Mouse (Mus musculus) left cerebral cortex, adult 11 months (tissue): ENCODE measurements around the gene Abi3bp.

Experiments
- DNase-seq: peaks from one replicate; pipeline ENCODE4 v3.0.0; 2022; ENCODE audit warnings: low spot score

The Abi3bp gene

DNA sequence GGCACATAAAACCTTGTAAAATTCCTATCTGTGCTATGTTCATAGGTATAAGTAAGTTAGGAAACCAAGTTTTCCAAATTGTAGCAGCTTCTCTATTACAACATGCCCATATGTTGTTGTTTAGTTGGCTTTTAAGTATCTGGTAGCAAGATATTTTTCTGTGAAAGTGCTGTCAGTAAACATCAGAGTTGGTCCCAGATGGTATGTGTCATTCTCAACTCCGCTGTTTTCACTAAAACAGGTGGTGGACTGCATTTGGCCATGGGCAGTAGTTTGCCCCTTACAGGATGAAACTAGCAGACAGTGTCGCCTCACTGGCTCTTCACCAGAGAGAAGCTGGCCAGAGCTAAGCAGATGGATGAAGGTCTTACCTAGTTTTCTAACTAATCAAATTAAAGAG is 26.3 kb downstream of the Abi3bp start:
- no peak for DNase-seq

- DNase-seq = no peak
Observed at GRCm38 (mm10) chr16:56518024-56518423, 40.3 kb downstream of the Abi3bp start.

- DNase-seq = no peak
Observed at GRCm38 (mm10) chr16:56524359-56524758, 46.7 kb downstream of the Abi3bp start.

GRCm38 (mm10) chr16:56526482-56526881 is 48.8 kb downstream of the Abi3bp start:
- DNase-seq = no peak

GRCm38 (mm10) chr16:56528079-56528688 is 50.5 kb downstream of the Abi3bp start:
- no peak for DNase-seq

GRCm38 (mm10) chr16:56579536-56579935 is 101.9 kb downstream of the Abi3bp start:
- no peak for DNase-seq

- no peak for DNase-seq
Observed at GRCm38 (mm10) chr16:56593581-56593980, 115.9 kb downstream of the Abi3bp start.

DNA sequence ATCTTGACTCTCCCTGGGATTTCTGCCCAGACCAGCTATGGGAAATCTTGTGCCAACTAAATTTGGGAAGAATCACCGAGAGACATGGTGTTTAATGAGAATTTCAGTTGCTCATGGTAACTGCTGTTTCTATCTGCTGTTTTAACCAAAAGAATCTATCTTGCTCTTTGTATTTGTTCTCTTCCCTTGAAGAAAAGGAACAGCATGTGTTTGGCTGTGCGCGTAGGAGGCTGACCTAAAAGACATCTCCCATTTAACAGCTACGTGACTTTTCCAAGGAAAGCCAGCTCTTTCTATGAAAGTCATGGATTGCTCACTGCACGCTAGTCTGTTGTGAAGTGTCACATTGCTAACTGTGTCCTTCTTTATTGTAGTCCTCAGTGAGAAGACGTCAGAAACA is 117.2 kb downstream of the Abi3bp start:
- no peak for DNase-seq

DNA sequence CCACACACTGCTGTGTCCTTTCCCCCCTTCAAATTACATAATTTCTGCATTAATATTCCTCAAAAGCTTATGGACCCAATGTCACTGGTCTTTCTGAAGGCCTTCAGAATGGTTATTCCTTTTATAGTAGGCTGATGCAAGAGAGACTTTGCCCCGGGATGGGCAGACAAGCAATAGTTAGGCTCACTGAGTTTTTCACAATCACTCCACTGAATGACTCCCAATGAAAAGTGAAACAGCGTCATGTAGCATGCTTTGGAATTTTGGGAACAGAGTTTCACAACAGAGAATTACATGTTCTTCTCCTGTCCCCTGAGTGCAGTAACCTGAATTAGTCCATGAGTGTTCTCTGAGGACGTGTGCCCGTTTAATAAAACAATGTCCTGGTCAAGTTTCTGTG is 120.7 kb downstream of the Abi3bp start:
- no peak for DNase-seq

DNA sequence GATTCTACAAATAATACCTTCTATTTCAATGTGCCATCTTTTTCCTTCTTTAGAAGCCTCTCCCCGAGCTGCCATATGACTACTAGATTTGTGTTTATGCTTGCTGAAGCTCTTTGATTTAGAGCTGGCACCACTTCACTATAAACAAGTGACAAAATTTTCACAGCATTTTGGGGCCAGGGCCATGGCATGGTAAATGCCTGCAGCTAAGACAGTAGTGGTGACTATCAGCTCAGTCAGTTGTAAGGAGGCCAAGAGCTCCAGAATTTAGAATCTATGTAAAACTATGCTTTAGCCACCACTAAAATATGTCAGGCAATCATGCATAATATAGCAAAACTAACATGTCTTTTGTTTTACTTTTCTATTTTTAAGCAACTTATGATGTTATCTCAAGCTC is 124.7 kb downstream of the Abi3bp start:
- DNase-seq = no peak

DNA sequence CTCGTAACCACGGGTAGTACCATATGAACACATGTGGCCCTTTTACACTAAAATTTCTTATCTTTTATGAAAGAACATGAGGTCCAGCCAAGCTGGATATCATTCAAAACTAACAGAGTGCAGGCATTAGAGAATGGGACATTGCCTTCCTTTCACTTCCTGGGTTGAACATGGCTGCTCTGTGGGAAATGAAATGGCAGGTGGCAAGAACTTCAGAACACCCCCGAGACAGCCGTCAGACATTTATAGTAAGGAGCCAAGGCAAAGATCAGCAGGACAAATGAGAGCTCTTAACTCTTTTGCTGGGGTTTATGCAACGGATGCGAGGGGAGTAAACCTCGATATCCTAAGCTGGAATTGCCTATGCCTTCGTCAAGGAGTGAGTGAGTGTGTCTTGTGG is 132.9 kb downstream of the Abi3bp start:
- no peak for DNase-seq

- DNase-seq = no peak
Observed at GRCm38 (mm10) chr16:56611096-56611867, 133.6 kb downstream of the Abi3bp start.

DNA sequence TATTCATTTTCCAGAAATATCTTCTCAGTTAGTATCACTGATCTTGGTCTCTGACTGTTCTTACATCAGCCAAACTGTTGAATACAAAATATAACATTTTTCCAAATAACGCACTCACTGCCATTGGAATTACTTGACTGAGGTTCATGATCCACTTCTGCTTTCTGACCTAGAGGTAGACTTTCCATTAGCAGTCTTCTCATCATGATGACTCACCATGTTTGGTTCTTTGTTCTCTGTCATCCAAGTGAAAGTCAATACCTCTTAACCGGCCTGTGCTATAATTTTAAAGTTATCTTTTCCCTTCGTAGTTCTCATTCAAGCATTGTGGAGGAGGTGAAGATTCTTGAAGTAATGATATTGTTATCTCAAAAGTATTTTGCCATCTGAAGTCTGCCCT is 160.9 kb downstream of the Abi3bp start:
- no peak for DNase-seq

- no peak for DNase-seq
Observed at GRCm38 (mm10) chr16:56645251-56645650, 167.6 kb downstream of the Abi3bp start.

- no peak for DNase-seq
Observed at GRCm38 (mm10) chr16:56646382-56647172, 168.9 kb downstream of the Abi3bp start.

DNA sequence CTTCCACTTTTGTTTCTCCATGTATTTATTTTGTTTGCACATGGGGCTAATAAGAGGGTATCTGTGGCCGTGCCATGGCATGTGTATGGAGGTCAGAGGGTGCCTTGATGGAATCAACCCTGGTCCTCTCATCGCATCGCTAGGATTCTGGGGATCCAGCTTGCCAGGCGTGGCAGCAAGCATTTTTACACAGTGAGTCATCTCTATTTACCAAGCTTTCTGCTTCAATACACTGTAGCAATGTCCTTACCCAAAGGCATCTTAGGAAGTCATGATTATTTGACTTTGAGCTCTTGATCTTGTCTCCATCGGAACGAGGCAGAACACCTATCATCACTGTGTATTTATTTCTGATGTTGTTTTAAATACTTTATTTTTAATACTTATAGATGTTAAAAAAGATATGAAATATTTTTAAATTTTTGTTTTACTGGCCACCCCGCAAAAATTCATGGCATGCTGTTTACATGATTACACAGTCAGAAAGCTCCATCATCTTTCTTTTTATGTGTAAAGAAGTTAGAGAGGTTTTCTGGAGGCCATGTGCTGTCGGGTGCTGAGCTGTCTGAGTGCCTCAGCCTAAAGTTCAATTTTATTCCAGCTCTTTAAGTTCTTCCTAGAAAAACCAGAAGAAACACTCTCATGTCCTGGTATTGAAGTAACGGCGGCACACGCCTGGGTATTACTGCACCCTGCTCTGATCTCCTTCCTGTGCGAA is 177.7 kb downstream of the Abi3bp start:
- no peak for DNase-seq

DNA sequence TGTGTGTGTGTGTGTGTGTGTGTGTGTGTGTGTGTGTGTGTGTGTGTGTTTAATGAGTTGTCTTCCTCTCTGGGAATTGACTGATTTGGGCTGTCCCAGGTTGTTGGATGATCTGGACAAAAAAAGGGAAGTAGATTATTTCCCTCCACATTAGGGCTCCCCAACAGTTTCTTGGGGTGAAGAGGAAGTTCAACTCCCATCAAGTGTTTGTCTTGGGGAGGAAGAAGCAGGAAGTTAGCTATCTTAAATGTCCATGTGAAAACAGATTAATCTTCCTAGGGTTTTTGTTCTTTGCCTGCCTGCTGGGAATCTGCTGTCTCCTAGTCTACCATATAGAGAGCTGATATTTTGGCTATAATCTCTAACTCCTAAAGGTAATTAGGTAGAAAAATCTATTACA is 181.2 kb downstream of the Abi3bp start:
- DNase-seq = no peak

DNA sequence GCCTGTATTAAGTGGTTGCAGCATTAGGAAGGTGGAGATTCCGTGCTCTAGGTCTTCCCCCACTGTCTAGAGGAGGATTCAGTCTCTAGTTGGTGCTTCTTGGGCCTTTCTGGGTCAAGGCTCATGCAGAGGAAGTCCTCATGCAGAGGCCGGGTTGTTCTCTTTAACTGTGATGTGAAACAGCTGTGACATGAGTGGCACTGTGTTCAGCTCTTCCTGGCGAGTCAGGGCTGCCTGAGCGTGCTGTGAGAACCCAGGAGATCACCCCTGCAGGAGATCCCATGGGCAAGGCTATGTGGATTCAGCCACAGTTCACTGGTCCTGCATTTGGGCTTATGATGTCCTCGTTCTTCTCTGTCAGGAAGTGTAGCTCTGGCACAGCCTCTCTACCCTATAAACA is 191.8 kb downstream of the Abi3bp start:
- DNase-seq = no peak

DNA sequence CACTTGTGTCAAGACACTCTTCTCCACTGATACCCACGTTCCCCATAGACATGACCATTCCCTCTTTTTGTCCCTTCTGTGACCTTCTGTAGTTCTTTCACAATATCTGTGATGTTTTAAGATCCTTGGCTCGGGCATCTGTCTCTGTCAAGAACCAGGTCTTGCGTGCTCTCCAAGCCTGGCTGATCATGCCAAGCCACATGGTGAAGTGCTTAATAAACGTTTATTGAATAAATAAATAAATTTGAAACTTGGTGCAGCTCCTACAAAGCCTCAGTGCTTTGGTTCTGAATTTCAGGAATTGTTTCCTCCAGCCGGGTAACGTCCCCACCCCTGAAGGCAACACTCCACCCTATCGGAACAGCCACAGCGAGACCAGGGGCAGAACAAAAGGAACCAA is 193.3 kb downstream of the Abi3bp start:
- DNase-seq = no peak

- DNase-seq = no peak
Observed at GRCm38 (mm10) chr16:56673420-56673819, 195.7 kb downstream of the Abi3bp start.

DNA sequence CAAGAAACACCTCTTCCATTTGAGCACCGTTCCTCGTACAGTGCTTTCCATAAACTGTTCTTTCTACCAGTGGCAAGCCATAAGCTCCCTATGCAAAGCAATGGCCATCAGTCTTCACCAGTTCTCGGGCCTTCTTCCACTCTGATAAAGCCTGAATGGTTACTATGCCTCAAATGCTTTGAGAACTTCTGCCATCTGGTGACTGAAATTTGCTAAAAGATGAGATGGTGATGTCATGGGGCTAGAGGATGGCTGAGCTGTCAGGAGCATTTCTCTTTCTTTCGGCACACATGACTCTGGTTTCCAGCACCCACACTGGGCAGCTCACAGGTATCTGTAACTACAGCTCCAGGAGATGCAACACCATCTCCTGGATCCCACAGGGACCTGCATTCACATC is 199.5 kb downstream of the Abi3bp start:
- DNase-seq = peak; percentile 30

DNA sequence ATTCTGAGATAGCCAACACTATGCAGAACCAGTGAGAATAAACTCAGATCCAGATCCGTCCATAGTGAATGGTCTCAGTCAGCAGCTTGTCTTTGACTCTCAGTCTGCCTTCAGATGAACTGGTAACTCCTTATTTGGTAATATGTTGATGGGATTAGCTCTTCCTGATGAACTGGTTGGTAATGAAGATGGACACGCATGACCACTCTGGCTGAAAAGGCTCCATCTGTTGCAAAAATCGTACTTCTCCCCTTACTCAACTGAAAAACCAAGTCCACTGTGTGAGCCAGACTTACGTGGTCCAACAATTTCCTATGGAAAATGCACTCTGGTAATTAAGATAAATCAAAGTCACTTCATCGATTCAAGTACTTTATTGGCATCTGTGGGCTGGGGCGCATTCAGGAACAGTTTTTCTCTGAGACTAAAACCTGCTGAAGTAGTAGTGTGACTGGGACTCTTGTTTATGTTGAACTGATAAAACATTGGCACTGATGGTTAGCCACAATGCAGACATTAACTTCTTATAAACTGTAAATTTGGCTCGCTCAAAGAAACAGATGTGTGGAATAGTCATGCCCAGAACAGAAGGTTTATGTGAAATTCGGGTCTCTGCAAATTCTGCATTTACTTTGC is 203.4 kb downstream of the Abi3bp start:
- no peak for DNase-seq
